Mouse (Mus musculus) heart, embryonic 10.5 days (tissue): ENCODE results near the gene Gm5485. TPM values are rescaled to one million over a fixed set of nuclear protein-coding genes. Genes with fewer than 3 reads are reported as not detected.

ENCODE experiments used
- DNase-seq: peaks from one replicate; pipeline ENCODE4 v3.0.0-alpha.2; 2017; ENCODE audit warnings: low spot score
- H3K27ac ChIP-seq: fragments of 300-500 bp; sonication (generic); 2 replicates; pipeline ENCODE4 v1.5.1; 2016; ENCODE audit warnings: mild to moderate bottlenecking
- H3K27me3 ChIP-seq: fragments of 300-500 bp; sonication (generic); 2 replicates; pipeline ENCODE4 v1.6.1; 2016; ENCODE audit warnings: mild to moderate bottlenecking; ENCODE audit not compliant: poor library complexity, insufficient read depth, severe bottlenecking
- H3K36me3 ChIP-seq: fragments of 300-500 bp; sonication (generic); 2 replicates; pipeline ENCODE4 v1.6.1; 2016; ENCODE audit warnings: mild to moderate bottlenecking, moderate library complexity
- H3K4me1 ChIP-seq: fragments of 300-500 bp; sonication (generic); 2 replicates; pipeline ENCODE4 v1.6.1; 2016; ENCODE audit warnings: mild to moderate bottlenecking
- H3K4me3 ChIP-seq: fragments of 300-500 bp; sonication (generic); 2 replicates; pipeline ENCODE4 v1.5.1; 2016; ENCODE audit warnings: mild to moderate bottlenecking, moderate library complexity
- H3K9me3 ChIP-seq: fragments of 300-500 bp; sonication (generic); 2 replicates; pipeline ENCODE4 v1.6.1; 2016; ENCODE audit warnings: mild to moderate bottlenecking, moderate library complexity
- WGBS: fragments of 180-500 bp; shearing (Covaris S2); methylation state at CpG from one replicate; pipeline ENCODE4 v1.1.7; 2016; 5-methylcytosine and 5-hydroxymethylcytosine counted together
- polyA plus RNA-seq: library from polyadenylated mRNA; unstranded; fragments of >200 nt; fragmentation: Nextera tagmentation; extraction: Ambion mirVana; gene quantifications from 2 replicates; pipeline ENCODE4 v1.2.1, GENCODE M21; 2016

Gm5485 gene
- polyA plus RNA-seq = not detected in 2 replicates

GRCm38 (mm10) chr16:48412246-48412645 is at the start of gene Gm5485:
Gene Gm5485, minus strand, starts transcription at chr16:48412416.
- DNase-seq = no peak
- Histone ChIP-seq H3K9me3 (no peaks in the 10 kb centered on the region), H3K27ac (no peak within 1 kb of the TSS), H3K4me3 (no peak within 1 kb of the TSS), H3K4me1 (no peaks in the 10 kb centered on the region), H3K27me3 (no peaks in the 10 kb centered on the region), H3K36me3 (no peaks in the 10 kb centered on the region)
- WGBS = 86% methylated on average over 1 of the region's 1 CpGs

- H3K36me3 ChIP-seq = no peaks in the 10 kb centered on the region
These were observed 41.0 kb upstream of the Gm5485 start for GRCm38 (mm10) chr16:48453264-48453663.

GRCm38 (mm10) chr16:48446161-48446925 is 34.1 kb upstream of the Gm5485 start:
- no peaks in the 10 kb centered on the region for H3K9me3 ChIP-seq
- H3K27me3 ChIP-seq = no peaks in the 10 kb centered on the region
- WGBS = 71% methylated on average over 8 of the region's 8 CpGs
- no peaks in the 10 kb centered on the region for H3K4me1 ChIP-seq
- H3K36me3 ChIP-seq = no peaks in the 10 kb centered on the region
- DNase-seq = no peak
- no peak overlapping the region for H3K4me3 ChIP-seq
- no peak overlapping the region for H3K27ac ChIP-seq

More at GRCm38 (mm10) chr16:48453264-48453663, 41.0 kb upstream of the Gm5485 start:
- Histone ChIP-seq H3K4me3 (no peak overlapping the region), H3K27me3 (no peaks in the 10 kb centered on the region), H3K4me1 (no peaks in the 10 kb centered on the region), H3K9me3 (no peaks in the 10 kb centered on the region), H3K27ac (no peak overlapping the region)
- DNase-seq = no peak
- 73% methylated on average over 3 of the region's 3 CpGs for WGBS

GRCm38 (mm10) chr16:48444589-48444988 is 32.4 kb upstream of the Gm5485 start:
- no peaks in the 10 kb centered on the region for H3K36me3 ChIP-seq
- H3K9me3 ChIP-seq = no peaks in the 10 kb centered on the region
- no peak overlapping the region for H3K4me3 ChIP-seq
- H3K27ac ChIP-seq = no peak overlapping the region
- H3K4me1 ChIP-seq = no peaks in the 10 kb centered on the region
- 88% methylated on average over 5 of the region's 5 CpGs for WGBS
- no peak for DNase-seq
- no peaks in the 10 kb centered on the region for H3K27me3 ChIP-seq

- no peak for DNase-seq
- H3K9me3 ChIP-seq = no peaks in the 10 kb centered on the region
- H3K4me3 ChIP-seq = no peak overlapping the region
- H3K27me3 ChIP-seq = no peaks in the 10 kb centered on the region
- H3K4me1 ChIP-seq = no peaks in the 10 kb centered on the region
- H3K27ac ChIP-seq = no peak overlapping the region
- H3K36me3 ChIP-seq = no peaks in the 10 kb centered on the region
These were observed 25.3 kb upstream of the Gm5485 start for GRCm38 (mm10) chr16:48437476-48437875.

GRCm38 (mm10) chr16:48435454-48435853 is 23.2 kb upstream of the Gm5485 start:
- Histone ChIP-seq H3K27ac (no peak overlapping the region), H3K9me3 (no peaks in the 10 kb centered on the region), H3K4me1 (no peaks in the 10 kb centered on the region), H3K36me3 (no peaks in the 10 kb centered on the region), H3K27me3 (no peaks in the 10 kb centered on the region), H3K4me3 (no peak overlapping the region)
- WGBS = 25% methylated on average over 1 of the region's 1 CpGs
- no peak for DNase-seq

GRCm38 (mm10) chr16:48431027-48431426 is 18.8 kb upstream of the Gm5485 start, which contains the start of gene Morc1:
Gene Morc1, plus strand, starts transcription at chr16:48431237.
- H3K27me3 ChIP-seq = no peaks in the 10 kb centered on the region
- H3K36me3 ChIP-seq = no peaks in the 10 kb centered on the region
- H3K9me3 ChIP-seq = no peaks in the 10 kb centered on the region
- H3K4me1 ChIP-seq = no peaks in the 10 kb centered on the region
- no peak within 1 kb of the TSS for H3K4me3 ChIP-seq
- no peak for DNase-seq
- 92% methylated on average over 15 of the region's 15 CpGs for WGBS
- H3K27ac ChIP-seq = no peak within 1 kb of the TSS

GRCm38 (mm10) chr16:48429427-48429826 is 17.2 kb upstream of the Gm5485 start:
- no peak for DNase-seq
- 89% methylated on average over 1 of the region's 1 CpGs for WGBS
- Histone ChIP-seq H3K27ac (no peak overlapping the region), H3K4me1 (no peaks in the 10 kb centered on the region), H3K4me3 (no peak overlapping the region), H3K9me3 (no peaks in the 10 kb centered on the region), H3K27me3 (no peaks in the 10 kb centered on the region), H3K36me3 (no peaks in the 10 kb centered on the region)

GRCm38 (mm10) chr16:48424069-48424468 is 11.9 kb upstream of the Gm5485 start:
- H3K36me3 ChIP-seq = no peaks in the 10 kb centered on the region
- no peak overlapping the region for H3K4me3 ChIP-seq
- no peak overlapping the region for H3K27ac ChIP-seq
- no peaks in the 10 kb centered on the region for H3K27me3 ChIP-seq
- H3K4me1 ChIP-seq = no peaks in the 10 kb centered on the region
- WGBS = 92% methylated on average over 4 of the region's 4 CpGs
- no peak for DNase-seq
- H3K9me3 ChIP-seq = no peaks in the 10 kb centered on the region

- H3K36me3 ChIP-seq = no peaks in the 10 kb centered on the region
- no peaks in the 10 kb centered on the region for H3K27me3 ChIP-seq
- DNase-seq = no peak
- 52% methylated on average over 2 of the region's 2 CpGs for WGBS
- H3K27ac ChIP-seq = no peak overlapping the region
- no peaks in the 10 kb centered on the region for H3K4me1 ChIP-seq
- no peak overlapping the region for H3K4me3 ChIP-seq
- no peaks in the 10 kb centered on the region for H3K9me3 ChIP-seq
These were observed 10.3 kb upstream of the Gm5485 start for GRCm38 (mm10) chr16:48422501-48422900.

GRCm38 (mm10) chr16:48419035-48419434 is 6.8 kb upstream of the Gm5485 start:
- 72% methylated on average over 2 of the region's 2 CpGs for WGBS
- no peaks in the 10 kb centered on the region for H3K27me3 ChIP-seq
- H3K4me3 ChIP-seq = no peak overlapping the region
- no peaks in the 10 kb centered on the region for H3K4me1 ChIP-seq
- no peaks in the 10 kb centered on the region for H3K9me3 ChIP-seq
- no peaks in the 10 kb centered on the region for H3K36me3 ChIP-seq
- no peak overlapping the region for H3K27ac ChIP-seq
- no peak for DNase-seq

GRCm38 (mm10) chr16:48418557-48418956 is 6.3 kb upstream of the Gm5485 start:
- WGBS = 81% methylated on average over 3 of the region's 3 CpGs
- no peak overlapping the region for H3K4me3 ChIP-seq
- no peak overlapping the region for H3K27ac ChIP-seq
- H3K27me3 ChIP-seq = no peaks in the 10 kb centered on the region
- no peaks in the 10 kb centered on the region for H3K36me3 ChIP-seq
- no peaks in the 10 kb centered on the region for H3K9me3 ChIP-seq
- no peaks in the 10 kb centered on the region for H3K4me1 ChIP-seq
- DNase-seq = no peak

- no peaks in the 10 kb centered on the region for H3K4me1 ChIP-seq
- H3K36me3 ChIP-seq = no peaks in the 10 kb centered on the region
- H3K9me3 ChIP-seq = no peaks in the 10 kb centered on the region
- H3K4me3 ChIP-seq = no peak overlapping the region
- no peak for DNase-seq
- WGBS = 65% methylated on average over 3 of the region's 3 CpGs
- H3K27ac ChIP-seq = no peak overlapping the region
- H3K27me3 ChIP-seq = no peaks in the 10 kb centered on the region
These were observed 2.1 kb downstream of the Gm5485 start for GRCm38 (mm10) chr16:48410125-48410524.

- no peak overlapping the region for H3K4me3 ChIP-seq
- DNase-seq = no peak
- H3K27ac ChIP-seq = no peak overlapping the region
- 65% methylated on average over 7 of the region's 7 CpGs for WGBS
- H3K36me3 ChIP-seq = no peaks in the 10 kb centered on the region
- H3K4me1 ChIP-seq = no peaks in the 10 kb centered on the region
- no peaks in the 10 kb centered on the region for H3K27me3 ChIP-seq
- no peaks in the 10 kb centered on the region for H3K9me3 ChIP-seq
These were observed 2.6 kb downstream of the Gm5485 start for GRCm38 (mm10) chr16:48409580-48409979.
